Mouse (Mus musculus) embryonic facial prominence, embryonic 15.5 days (tissue): Measurements from ENCODE around the gene Retreg1. TPM values are rescaled to one million over a fixed set of nuclear protein-coding genes. Genes with fewer than 3 reads are reported as not detected.
A peak's percentile ranks its signal among the peaks of the same experiment; 100 is the strongest.
"Not testable (repeated sequence)": the region's sequence is repeated elsewhere in the genome, so short reads cannot be mapped to it uniquely, and the experiment has no call there.

ENCODE experiments used
- ATAC-seq: fragments of 200-750 bp; cut with Nextera tagmentation; 2 replicates; pipeline ENCODE4 v1.8.0; 2017; ENCODE audit warnings: low read depth, moderate TSS enrichment; ENCODE audit not compliant: insufficient number of reproducible peaks, low FRiP score, low TSS enrichment
- H3K27ac ChIP-seq: fragments of 300-500 bp; sonication (generic); replicated peaks from 2 replicates; pipeline ENCODE4 v1.5.1; 2015; ENCODE audit warnings: mild to moderate bottlenecking, inconsistent platforms
- H3K27me3 ChIP-seq: fragments of 300-500 bp; sonication (generic); 2 replicates; pipeline ENCODE4 v1.6.1; 2015; ENCODE audit warnings: inconsistent platforms
- H3K36me3 ChIP-seq: fragments of 300-500 bp; sonication (generic); 2 replicates; pipeline ENCODE4 v1.6.1; 2015; ENCODE audit warnings: mild to moderate bottlenecking, inconsistent platforms
- H3K4me1 ChIP-seq: fragments of 300-500 bp; sonication (generic); 2 replicates; pipeline ENCODE4 v1.6.1; 2015; ENCODE audit warnings: inconsistent platforms
- H3K4me2 ChIP-seq: fragments of 300-500 bp; sonication (generic); replicated peaks from 2 replicates; pipeline ENCODE4 v1.6.1; 2015; ENCODE audit warnings: mild to moderate bottlenecking, inconsistent platforms
- H3K4me3 ChIP-seq: fragments of 300-500 bp; sonication (generic); replicated peaks from 2 replicates; pipeline ENCODE4 v1.5.1; 2015; ENCODE audit warnings: mild to moderate bottlenecking, inconsistent platforms
- H3K9ac ChIP-seq: fragments of 300-500 bp; sonication (generic); 2 replicates; pipeline ENCODE4 v1.6.1; 2015; ENCODE audit warnings: inconsistent platforms
- H3K9me3 ChIP-seq: fragments of 300-500 bp; sonication (generic); replicated peaks from 2 replicates; pipeline ENCODE4 v1.6.1; 2016; ENCODE audit warnings: inconsistent platforms
- WGBS: fragments of 180-500 bp; shearing (Covaris S2); methylation state at CpG from one replicate; pipeline ENCODE4 v1.1.7; 2015; 5-methylcytosine and 5-hydroxymethylcytosine counted together
- polyA plus RNA-seq: library from polyadenylated mRNA; unstranded; fragments of >200 nt; fragmentation: Nextera tagmentation; extraction: Ambion mirVana; gene quantifications from 2 replicates; pipeline ENCODE4 v1.2.1, GENCODE M21; 2015

Gene Retreg1
- polyA plus RNA-seq, 1 experiment from 2014 or later: 14.6 TPM

DNA sequence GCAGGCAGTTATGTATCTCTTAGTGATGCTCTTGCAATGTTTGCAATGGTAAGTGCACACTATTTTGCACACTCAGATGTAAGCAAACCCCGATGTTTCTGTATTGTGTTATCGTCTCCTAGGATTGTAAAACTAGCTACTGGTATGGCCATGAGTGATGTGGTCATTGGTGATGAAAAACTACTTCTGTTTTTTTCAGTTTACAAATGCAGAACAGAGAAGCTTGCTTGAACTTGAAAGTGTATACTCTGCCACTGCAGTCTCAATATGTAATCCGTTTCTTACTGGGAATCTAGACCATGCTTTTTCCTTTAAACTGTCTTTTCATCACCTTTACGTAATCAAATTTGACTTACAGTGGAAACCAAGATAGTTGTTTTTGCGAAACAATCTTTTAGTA, 129.8 kb downstream of the Retreg1 start:
- no peak overlapping the region for H3K4me3 ChIP-seq
- no peaks in the 10 kb centered on the region for H3K9me3 ChIP-seq
- ATAC-seq: no peak
- H3K4me2 ChIP-seq: no peak overlapping the region
- 76% methylated on average over 5 of the region's 5 CpGs for WGBS
- H3K4me1 ChIP-seq: no peaks in the 10 kb centered on the region
- no peaks in the 10 kb centered on the region for H3K27me3 ChIP-seq
- H3K27ac ChIP-seq: no peak overlapping the region
- no peaks in the 10 kb centered on the region for H3K36me3 ChIP-seq
- no peak overlapping the region for H3K9ac ChIP-seq

DNA sequence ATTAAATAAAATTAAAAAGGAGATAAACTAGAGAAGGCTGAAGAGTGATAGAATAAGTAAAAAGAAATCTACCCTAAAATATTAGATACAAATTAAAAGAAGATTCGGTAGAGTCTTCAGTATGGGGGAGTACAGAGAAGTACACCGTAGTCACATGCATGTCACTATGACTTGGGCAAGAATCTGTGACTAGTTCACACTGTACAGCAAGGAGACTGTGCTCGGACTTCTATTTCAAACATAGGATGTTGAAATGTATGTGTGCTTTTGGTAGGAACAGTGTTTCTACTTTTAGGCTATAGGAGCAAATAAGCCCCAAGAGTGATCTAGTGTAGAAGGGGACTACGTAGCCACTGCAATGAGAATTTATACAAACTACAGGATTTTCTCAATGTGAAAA, 131.4 kb downstream of the Retreg1 start:
- H3K4me3 ChIP-seq: no peak overlapping the region
- no peaks in the 10 kb centered on the region for H3K9me3 ChIP-seq
- H3K27ac ChIP-seq: no peak overlapping the region
- H3K4me1 ChIP-seq: no peaks in the 10 kb centered on the region
- ATAC-seq: no peak
- 85% methylated on average over 4 of the region's 4 CpGs for WGBS
- no peak overlapping the region for H3K9ac ChIP-seq
- no peaks in the 10 kb centered on the region for H3K36me3 ChIP-seq
- no peak overlapping the region for H3K4me2 ChIP-seq
- no peaks in the 10 kb centered on the region for H3K27me3 ChIP-seq

DNA sequence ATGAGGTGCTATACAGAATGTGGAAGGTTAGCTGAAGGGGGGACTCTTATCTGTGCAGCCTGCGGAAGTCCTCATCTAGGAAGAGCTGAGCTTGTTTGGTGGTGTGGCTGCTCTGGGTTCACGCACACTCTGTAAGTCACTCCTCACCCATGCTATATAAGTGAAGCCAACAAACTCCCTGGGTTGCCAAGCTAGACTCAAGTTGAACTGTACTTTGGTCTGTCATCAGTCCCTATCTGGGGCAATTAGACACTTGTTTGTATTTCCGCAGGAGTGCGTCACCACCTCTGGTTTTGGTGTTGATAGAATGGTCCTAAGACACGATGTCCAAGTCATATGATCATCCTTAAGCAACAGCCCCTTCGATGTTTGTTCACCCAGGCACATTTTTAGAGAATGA, 132.8 kb downstream of the Retreg1 start:
- no peak overlapping the region for H3K4me2 ChIP-seq
- WGBS: 81% methylated on average over 6 of the region's 6 CpGs
- H3K36me3 ChIP-seq: no peaks in the 10 kb centered on the region
- H3K27ac ChIP-seq: no peak overlapping the region
- ATAC-seq: no peak
- H3K9me3 ChIP-seq: no peaks in the 10 kb centered on the region
- H3K4me1 ChIP-seq: no peaks in the 10 kb centered on the region
- H3K27me3 ChIP-seq: no peaks in the 10 kb centered on the region
- H3K4me3 ChIP-seq: no peak overlapping the region
- H3K9ac ChIP-seq: no peak overlapping the region

DNA sequence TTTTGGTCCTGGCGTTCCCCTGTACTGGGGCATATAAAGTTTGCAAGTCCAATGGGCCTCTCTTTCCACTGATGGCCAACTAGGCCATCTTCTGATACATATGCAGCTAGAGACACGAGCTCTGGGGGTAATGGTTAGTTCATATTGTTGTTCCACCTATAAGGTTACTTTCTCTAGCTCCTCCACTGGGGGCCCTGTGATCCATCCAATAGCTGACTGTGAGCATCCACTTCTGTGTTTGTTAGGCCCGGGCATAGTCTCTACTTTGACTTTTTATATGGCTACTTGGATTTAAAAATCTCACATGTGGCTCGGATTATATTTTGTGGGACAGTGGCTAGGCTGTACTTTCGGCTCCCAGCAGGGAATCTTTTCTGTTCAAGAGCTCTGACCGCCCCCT, 140.6 kb downstream of the Retreg1 start:
- H3K4me2 ChIP-seq: peak overlapping the region; percentile 83
- peak overlapping the region; percentile 63; the same call in 1 of the 2 replicates for H3K9ac ChIP-seq
- WGBS: 16% methylated on average over 6 of the region's 6 CpGs
- H3K36me3 ChIP-seq: peaks cover 14% of the 10 kb centered on the region
- ATAC-seq: peak; percentile 5; the same call in 1 of the 2 replicates
- peak overlapping the region; percentile 75 for H3K4me3 ChIP-seq
- H3K27me3 ChIP-seq, H3K9me3 ChIP-seq: not testable (repeated sequence)
- peaks cover 15% of the 10 kb centered on the region for H3K4me1 ChIP-seq
- H3K27ac ChIP-seq: peak overlapping the region; percentile 94

DNA sequence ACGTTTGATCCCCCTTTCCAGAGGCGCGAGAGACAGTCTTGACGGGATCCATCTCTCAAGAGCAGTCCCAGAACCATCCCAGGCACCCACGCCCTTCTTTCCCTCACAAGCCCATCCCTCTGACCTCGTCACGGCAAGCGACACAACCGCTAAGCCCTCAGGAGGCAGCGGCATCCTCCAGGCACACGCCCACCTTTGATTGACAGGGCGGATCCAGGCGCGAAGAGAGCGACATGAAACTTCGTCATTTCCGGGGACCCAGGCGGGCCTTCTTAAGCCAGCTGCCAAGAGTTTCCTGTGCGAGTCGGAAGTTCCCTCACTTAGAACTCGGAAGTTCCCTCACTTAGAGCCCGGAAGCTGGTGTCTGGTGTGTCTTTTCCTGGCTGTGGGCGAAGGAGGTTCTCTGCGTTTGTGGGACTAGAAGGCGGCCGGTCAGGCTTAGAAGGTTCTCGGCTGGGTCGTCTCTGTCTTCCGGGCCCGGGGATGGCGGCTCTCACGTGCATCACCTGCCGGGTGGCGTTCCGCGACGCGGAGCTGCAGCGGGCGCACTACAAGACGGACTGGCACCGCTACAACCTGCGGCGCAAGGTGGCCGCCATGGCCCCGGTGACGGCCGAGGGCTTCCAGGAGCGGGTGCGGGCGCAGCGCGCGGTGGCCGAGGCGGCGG, 141.2 kb downstream of the Retreg1 start, which contains the start of gene Zfp622:
Zfp622 (plus strand) TSS at position 300 of the 667 bp plus-strand sequence.
- no peaks in the 10 kb centered on the region for H3K27me3 ChIP-seq
- H3K4me3 ChIP-seq: peak within 1 kb of the TSS; percentile 75
- no peaks in the 10 kb centered on the region for H3K9me3 ChIP-seq
- peaks cover 18% of the 10 kb centered on the region for H3K36me3 ChIP-seq
- ATAC-seq: peak; percentile 97
- peak within 1 kb of the TSS; percentile 83 for H3K4me2 ChIP-seq
- peak within 1 kb of the TSS; percentile 94 for H3K27ac ChIP-seq
- peak within 1 kb of the TSS; percentile 94 for H3K9ac ChIP-seq
- WGBS: 0% methylated on average over 57 of the region's 57 CpGs
- peaks cover 15% of the 10 kb centered on the region for H3K4me1 ChIP-seq

DNA sequence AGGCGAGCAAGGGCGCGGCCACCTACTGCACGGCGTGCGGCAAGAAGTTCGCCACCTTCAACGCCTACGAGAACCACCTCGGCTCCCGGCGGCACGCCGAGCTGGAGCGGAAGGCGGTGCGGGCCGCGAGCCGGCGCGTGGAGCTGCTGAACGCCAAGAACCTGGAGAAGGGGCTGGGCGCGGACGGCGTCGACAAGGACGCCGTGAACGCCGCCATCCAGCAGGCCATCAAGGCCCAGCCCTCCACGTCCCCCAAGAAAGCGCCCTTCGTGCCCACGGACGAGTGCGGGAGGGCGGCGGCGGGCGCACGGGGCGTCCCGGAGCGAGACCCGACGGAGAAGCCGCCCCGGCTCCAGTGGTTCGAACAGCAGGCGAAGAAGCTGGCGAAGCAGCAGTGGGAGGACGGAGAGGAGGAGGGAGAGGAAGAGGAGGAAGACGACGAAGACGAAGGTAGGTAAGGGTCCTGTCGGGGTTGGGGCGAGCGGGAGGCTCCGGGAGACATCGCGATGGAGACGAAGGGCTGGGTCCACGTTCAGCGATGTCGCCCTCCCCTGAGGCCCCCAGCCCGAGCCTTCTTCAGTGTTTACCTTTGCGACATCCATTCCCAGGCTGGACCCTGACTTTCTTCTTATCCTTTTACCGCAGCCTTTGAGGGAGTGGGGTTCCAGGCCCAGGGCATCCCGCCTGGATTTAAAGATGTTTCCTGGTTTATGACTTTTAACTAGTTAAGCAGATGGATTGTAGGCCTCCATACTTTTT, 141.9 kb downstream of the Retreg1 start:
- H3K4me1 ChIP-seq: peaks cover 15% of the 10 kb centered on the region
- WGBS: under 1% methylated on average over 71 of the region's 71 CpGs
- H3K27ac ChIP-seq: peak overlapping the region; percentile 94
- peak overlapping the region; percentile 94 for H3K9ac ChIP-seq
- ATAC-seq: 0 out of 2 replicates have a peak, but pooled peaks have one; percentile 5
- peak overlapping the region; percentile 75 for H3K4me3 ChIP-seq
- H3K9me3 ChIP-seq: no peaks in the 10 kb centered on the region
- no peaks in the 10 kb centered on the region for H3K27me3 ChIP-seq
- peaks cover 18% of the 10 kb centered on the region for H3K36me3 ChIP-seq
- peak overlapping the region; percentile 83 for H3K4me2 ChIP-seq

DNA sequence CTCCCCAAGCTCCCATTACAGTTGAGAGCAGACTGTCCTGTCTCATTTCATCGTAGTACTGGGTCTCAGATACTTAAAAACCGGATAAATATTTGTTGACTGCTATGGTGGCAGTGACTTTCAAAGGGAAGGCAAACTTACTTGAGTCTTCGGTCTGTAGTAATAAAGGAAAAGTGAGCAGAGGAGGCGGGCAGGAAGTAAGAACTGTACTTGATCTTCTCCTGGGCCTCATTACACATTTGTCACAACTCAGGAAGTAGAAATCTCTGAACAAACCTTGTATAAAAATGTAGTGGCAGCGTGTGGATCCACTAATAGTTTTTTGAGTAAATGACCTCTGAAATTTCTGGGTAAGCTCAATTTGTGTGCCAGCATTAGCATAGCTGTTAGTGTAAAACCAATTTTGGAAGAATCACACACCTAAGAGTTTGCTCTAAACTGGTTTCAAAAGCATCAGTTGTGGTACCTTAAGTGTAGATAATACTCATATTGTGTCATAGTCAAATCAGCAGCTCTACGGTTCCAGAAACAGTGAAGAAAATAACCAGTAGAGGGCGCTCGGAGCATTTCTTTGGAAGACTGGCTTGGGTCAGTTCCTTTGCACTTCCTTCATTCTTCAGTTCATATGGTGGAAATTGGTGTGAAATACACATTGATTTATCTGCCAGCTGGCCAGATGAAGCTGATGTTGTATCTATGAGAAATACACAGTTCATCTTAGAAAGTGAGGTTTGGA, 150.2 kb downstream of the Retreg1 start:
- WGBS: 60% methylated on average over 8 of the region's 8 CpGs
- ATAC-seq: no peak
- Histone ChIP-seq H3K4me3 (no peak overlapping the region), H3K4me2 (no peak overlapping the region), H3K27me3 (no peaks in the 10 kb centered on the region), H3K9me3 (no peaks in the 10 kb centered on the region), H3K36me3 (peaks cover 53% of the 10 kb centered on the region), H3K27ac (no peak overlapping the region), H3K4me1 (no peaks in the 10 kb centered on the region), H3K9ac (no peak overlapping the region)

DNA sequence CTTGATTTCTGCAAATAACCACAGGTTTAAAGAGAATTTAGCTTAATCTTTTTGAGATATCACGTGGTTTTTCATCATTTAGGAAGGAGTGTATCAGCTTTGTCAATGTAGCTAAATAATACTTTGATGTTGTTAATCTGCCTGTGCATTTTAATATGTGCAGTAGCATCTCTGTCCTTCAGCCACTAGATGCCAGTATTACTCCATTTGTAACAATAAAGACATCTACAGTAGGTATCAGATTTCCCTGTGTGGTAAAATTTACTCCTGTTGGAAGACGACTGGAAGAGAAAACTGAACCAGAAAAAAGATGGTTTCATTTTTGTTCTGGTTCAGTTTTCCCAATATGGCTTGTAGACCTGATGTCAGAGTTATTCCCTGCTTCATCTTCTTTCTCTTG, 152.5 kb downstream of the Retreg1 start:
- Histone ChIP-seq H3K4me1 (no peaks in the 10 kb centered on the region), H3K36me3 (peaks cover 49% of the 10 kb centered on the region), H3K9me3 (no peaks in the 10 kb centered on the region), H3K27ac (no peak overlapping the region), H3K27me3 (no peaks in the 10 kb centered on the region), H3K4me3 (no peak overlapping the region), H3K9ac (no peak overlapping the region), H3K4me2 (no peak overlapping the region)
- WGBS: 35% methylated on average over 2 of the region's 2 CpGs
- ATAC-seq: no peak

DNA sequence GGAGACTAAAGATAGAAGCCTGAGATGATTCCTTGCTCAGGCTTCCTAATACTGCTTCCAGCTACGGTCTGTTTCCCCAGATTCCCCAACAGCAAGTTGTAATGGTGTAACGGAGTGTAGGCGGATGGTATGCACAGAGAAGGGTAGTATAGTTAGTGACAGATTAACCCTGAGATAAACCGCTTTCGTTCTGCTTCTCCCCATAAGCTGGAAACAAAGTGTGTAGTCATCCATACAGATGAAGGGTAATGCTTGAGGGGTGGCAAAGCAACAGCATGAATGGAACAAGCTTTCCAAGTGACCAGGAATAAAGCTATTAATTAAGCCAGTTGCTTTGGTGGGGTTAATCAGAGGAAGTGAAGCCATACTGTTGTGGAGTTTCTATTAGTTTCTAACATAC, 156.6 kb downstream of the Retreg1 start:
- WGBS: 69% methylated on average over 5 of the region's 5 CpGs
- H3K36me3 ChIP-seq: peaks cover 25% of the 10 kb centered on the region
- not testable (repeated sequence) for H3K4me3 ChIP-seq, H3K4me1 ChIP-seq, H3K27ac ChIP-seq, H3K27me3 ChIP-seq, H3K4me2 ChIP-seq, ATAC-seq, H3K9ac ChIP-seq, H3K9me3 ChIP-seq

DNA sequence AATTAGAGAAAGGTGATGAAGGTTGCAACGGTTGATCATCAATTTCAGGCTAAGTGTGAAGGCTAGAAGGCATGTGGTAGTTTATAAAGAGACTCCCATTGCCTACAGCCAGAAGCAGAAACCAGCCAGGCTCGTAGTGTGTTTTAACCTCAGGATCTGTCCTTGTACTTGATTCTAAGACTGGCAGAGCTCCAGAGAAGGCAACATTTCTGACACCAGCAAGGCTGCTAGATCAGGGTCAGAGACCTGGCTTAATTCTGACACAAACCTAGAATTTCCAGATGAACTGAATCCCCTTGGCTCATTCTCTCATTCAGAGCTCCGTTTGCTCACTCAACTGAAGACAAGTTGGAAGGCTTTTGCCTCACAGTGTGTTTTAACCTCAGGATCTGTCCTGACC, 165.6 kb downstream of the Retreg1 start:
- Histone ChIP-seq H3K9ac (no peak overlapping the region), H3K27ac (no peak overlapping the region), H3K36me3 (no peaks in the 10 kb centered on the region), H3K4me1 (no peaks in the 10 kb centered on the region), H3K4me2 (no peak overlapping the region), H3K4me3 (no peak overlapping the region), H3K9me3 (no peaks in the 10 kb centered on the region), H3K27me3 (no peaks in the 10 kb centered on the region)
- ATAC-seq: no peak
- 77% methylated on average over 3 of the region's 3 CpGs for WGBS

DNA sequence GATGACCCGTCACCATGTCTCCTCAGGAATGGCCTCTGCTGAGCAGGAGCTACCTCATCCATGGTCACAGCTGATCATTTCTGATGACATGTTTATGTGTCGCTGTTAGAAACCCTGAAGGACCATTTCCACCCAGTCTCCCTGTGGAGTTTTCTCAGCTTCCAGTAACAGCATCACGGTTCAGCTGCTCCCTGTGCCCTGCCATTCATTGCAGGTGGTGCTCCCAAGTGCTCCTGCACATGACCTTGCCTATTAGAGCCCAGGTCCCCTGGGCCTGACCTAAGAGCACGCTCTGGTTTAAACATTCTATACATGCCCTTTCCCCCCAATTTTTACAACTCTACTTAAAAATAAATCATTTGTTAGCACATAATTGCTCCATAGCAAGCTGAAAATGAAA, 169.9 kb downstream of the Retreg1 start:
- no peak for ATAC-seq
- Histone ChIP-seq H3K4me3 (no peak overlapping the region), H3K27ac (no peak overlapping the region), H3K27me3 (no peaks in the 10 kb centered on the region), H3K4me1 (no peaks in the 10 kb centered on the region), H3K9ac (no peak overlapping the region), H3K4me2 (no peak overlapping the region), H3K36me3 (no peaks in the 10 kb centered on the region), H3K9me3 (no peaks in the 10 kb centered on the region)
- WGBS: 71% methylated on average over 4 of the region's 4 CpGs
